Mouse (Mus musculus) hindbrain, embryonic 15.5 days (tissue): ENCODE results near the gene Cap1. TPM values are rescaled to one million over a fixed set of nuclear protein-coding genes. Genes with fewer than 3 reads are reported as not detected.

ENCODE experiments used
- ATAC-seq: fragments of 200-750 bp; cut with Nextera tagmentation; 2 replicates; pipeline ENCODE4 v1.8.0; 2017; ENCODE audit warnings: low read depth, moderate number of reproducible peaks, moderate TSS enrichment; ENCODE audit not compliant: low FRiP score
- H3K27ac ChIP-seq: fragments of 300-500 bp; sonication (generic); replicated peaks from 2 replicates; pipeline ENCODE4 v1.5.1; 2015; ENCODE audit warnings: mild to moderate bottlenecking, inconsistent platforms
- H3K27me3 ChIP-seq: fragments of 300-500 bp; sonication (generic); 2 replicates; pipeline ENCODE4 v1.6.1; 2015; ENCODE audit warnings: control low read depth, inconsistent platforms
- H3K36me3 ChIP-seq: fragments of 300-500 bp; sonication (generic); 2 replicates; pipeline ENCODE4 v1.6.1; 2015; ENCODE audit warnings: control low read depth, inconsistent platforms
- H3K4me1 ChIP-seq: fragments of 300-500 bp; sonication (generic); replicated peaks from 2 replicates; pipeline ENCODE4 v1.6.1; 2015; ENCODE audit warnings: control low read depth, inconsistent platforms
- H3K4me2 ChIP-seq: fragments of 300-500 bp; sonication (generic); 2 replicates; pipeline ENCODE4 v1.6.1; 2015; ENCODE audit warnings: moderate library complexity, mild to moderate bottlenecking, inconsistent platforms
- H3K4me3 ChIP-seq: fragments of 300-500 bp; sonication (generic); 2 replicates; pipeline ENCODE4 v1.5.1; 2015; ENCODE audit warnings: mild to moderate bottlenecking, inconsistent platforms
- H3K9ac ChIP-seq: fragments of 300-500 bp; sonication (generic); 2 replicates; pipeline ENCODE4 v1.6.1; 2015; ENCODE audit warnings: inconsistent platforms
- H3K9me3 ChIP-seq: fragments of 300-500 bp; sonication (generic); 2 replicates; pipeline ENCODE4 v1.6.1; 2016; ENCODE audit warnings: control low read depth, inconsistent platforms
- WGBS: fragments of 180-500 bp; shearing (Covaris S2); methylation state at CpG from one replicate; pipeline ENCODE4 v1.1.7; 2015; 5-methylcytosine and 5-hydroxymethylcytosine counted together
- polyA plus RNA-seq: library from polyadenylated mRNA; unstranded; fragments of >200 nt; fragmentation: Nextera tagmentation; extraction: Ambion mirVana; gene quantifications from 2 replicates; pipeline ENCODE4 v1.2.1, GENCODE M21; 2015

Gene Cap1
- 67.8 and 72.8 TPM in 2 replicates for polyA plus RNA-seq

DNA sequence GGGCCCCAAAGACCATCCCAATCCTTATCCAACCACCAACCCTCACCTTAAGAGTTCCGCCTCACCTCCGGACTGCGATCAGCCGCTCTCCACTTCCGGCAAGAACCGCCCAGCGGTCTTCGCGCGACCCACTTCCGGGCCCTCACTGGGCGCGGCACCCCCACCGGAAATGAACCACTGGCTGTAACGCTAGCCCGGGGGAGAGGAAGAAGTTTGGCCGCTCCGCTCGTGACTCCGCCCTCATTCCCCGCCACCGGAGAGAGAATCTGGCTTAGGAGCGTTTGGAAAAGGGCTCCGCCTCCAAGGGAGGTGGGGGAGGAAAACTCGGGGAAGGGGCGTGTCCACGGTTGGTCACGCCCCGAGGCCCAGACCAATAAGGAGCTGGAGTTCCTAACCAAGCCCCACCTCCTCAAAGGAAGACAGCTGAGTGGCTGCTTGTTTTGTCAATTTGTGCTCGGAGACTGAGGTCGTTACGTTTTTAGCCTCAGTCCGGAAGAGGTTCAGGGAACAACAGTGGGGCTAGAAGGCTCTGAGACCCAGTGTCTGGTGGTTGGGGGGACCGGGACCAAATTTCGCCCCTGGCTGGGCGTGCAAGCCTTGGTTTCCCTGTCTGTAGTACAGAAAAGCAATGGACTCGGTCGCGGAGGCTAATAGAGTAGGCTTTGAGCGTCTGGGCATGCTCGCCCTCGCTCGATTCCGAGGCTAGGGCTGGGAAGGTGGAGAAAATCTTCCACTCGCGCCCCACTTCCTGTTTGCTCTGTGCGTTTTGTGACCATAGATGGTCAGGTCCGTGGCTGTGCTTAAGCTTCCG, at the start of gene Cap1:
Gene Cap1 (minus strand): TSS at position 289 of the 811 bp plus-strand sequence.
- Histone ChIP-seq H3K9ac (peak within 1 kb of the TSS; percentile 83), H3K27ac (peak within 1 kb of the TSS; percentile 100)

DNA sequence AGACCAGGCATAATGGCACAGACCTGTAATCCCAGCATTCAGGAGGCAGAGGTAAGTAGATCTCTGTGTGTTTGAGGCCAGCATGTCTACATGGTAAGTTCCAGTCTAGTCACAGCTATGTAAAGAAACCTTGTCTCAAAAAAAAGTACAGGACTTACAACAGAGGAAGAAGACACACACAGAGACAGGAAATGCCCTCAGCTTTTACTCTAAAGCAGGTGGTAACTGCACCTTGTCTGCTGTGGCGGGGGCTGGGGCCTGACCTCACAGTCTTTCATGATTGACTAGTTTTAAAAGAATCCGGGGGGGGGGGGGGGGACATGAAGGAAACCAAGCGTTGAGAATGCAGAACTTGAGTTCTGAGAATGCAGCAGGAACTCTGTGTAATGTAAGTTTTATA, 48.0 kb upstream of the Cap1 start:
- Histone ChIP-seq H3K4me3 (no peak overlapping the region), H3K27me3 (no peaks in the 10 kb centered on the region), H3K36me3 (no peaks in the 10 kb centered on the region), H3K4me1 (no peaks in the 10 kb centered on the region), H3K9me3 (no peaks in the 10 kb centered on the region), H3K9ac (no peak overlapping the region), H3K27ac (no peak overlapping the region), H3K4me2 (no peak overlapping the region)
- WGBS: 59% methylated on average over 3 of the region's 3 CpGs
- no peak for ATAC-seq

More for the DNA sequence above, at the start of gene Cap1:
- H3K9me3 ChIP-seq: no peaks in the 10 kb centered on the region
- H3K27me3 ChIP-seq: no peaks in the 10 kb centered on the region
- peak within 1 kb of the TSS; percentile 79 for H3K4me3 ChIP-seq
- H3K4me1 ChIP-seq: peaks cover 47% of the 10 kb centered on the region
- peak; percentile 96 for ATAC-seq
- no peaks in the 10 kb centered on the region for H3K36me3 ChIP-seq
- H3K4me2 ChIP-seq: peak within 1 kb of the TSS; percentile 87
- under 1% methylated on average over 49 of the region's 49 CpGs for WGBS

DNA sequence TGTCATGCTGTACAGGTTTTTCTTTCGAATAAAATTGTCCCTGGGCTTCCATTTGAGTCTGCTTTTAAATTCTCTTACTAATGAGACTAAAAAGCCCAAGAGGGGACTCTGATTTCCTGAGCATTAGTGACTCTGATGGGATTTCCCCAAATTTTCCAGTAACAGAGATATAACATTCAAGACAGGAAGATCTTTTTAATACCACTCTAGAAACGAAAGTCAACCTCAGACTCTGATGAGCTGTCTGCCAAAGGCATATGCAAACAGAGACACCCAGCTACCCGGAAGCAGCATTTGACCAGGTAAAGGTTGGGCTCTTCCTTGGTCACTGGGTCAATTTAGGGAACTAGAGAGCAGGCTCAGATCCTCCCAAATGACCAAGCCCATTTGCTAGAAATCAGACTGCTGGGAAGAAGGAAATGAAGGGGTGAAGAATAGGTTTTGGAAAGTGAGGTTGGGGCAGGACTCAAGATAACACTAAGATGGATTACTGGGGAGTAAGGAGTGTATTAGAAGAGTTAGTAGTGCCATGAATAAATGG, 47.3 kb upstream of the Cap1 start:
- Histone ChIP-seq H3K4me3 (no peak overlapping the region), H3K9ac (no peak overlapping the region), H3K36me3 (no peaks in the 10 kb centered on the region), H3K4me2 (no peak overlapping the region), H3K9me3 (no peaks in the 10 kb centered on the region), H3K4me1 (no peaks in the 10 kb centered on the region), H3K27me3 (no peaks in the 10 kb centered on the region), H3K27ac (no peak overlapping the region)
- WGBS: 81% methylated on average over 3 of the region's 3 CpGs
- ATAC-seq: no peak

DNA sequence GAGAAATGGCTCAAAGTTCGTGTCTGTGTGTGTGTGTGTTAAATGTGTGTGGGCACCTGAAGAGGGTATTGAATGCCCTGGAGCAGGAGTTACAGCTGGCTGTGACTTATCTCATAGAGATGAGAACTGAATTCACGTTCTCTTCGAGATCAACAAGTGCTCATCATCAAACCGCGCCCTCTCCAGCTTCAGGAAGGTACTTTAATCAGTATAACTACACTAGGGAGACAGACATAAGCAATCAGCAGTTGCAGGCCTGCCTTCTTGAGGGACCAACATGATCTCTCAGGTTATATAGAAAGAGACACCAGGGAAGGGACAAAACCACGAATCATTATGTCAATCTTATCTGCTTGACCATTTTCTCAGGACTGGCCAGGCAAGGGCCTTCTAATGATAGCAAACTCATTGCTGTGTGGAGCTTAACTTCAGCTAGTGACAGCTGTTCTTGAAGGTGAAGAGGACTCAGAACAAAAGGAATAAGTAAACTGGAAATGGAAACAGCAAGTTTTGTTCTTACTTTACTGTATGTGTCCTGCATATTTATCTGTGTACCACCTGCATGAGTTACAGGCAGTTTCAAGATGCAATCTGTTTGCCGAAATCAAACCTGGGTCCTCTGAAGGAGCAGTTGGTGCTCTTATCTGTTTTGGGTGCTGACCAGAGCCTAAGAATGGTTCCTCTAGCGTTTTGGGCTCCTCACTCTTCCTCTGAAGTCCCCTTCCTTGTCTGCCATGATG, 46.6 kb upstream of the Cap1 start:
- no peak overlapping the region for H3K4me3 ChIP-seq
- no peak overlapping the region for H3K9ac ChIP-seq
- H3K36me3 ChIP-seq: no peaks in the 10 kb centered on the region
- ATAC-seq: no peak
- 80% methylated on average over 8 of the region's 8 CpGs for WGBS
- no peak overlapping the region for H3K27ac ChIP-seq
- H3K4me1 ChIP-seq: no peaks in the 10 kb centered on the region
- H3K27me3 ChIP-seq: no peaks in the 10 kb centered on the region
- H3K4me2 ChIP-seq: no peak overlapping the region
- H3K9me3 ChIP-seq: no peaks in the 10 kb centered on the region

DNA sequence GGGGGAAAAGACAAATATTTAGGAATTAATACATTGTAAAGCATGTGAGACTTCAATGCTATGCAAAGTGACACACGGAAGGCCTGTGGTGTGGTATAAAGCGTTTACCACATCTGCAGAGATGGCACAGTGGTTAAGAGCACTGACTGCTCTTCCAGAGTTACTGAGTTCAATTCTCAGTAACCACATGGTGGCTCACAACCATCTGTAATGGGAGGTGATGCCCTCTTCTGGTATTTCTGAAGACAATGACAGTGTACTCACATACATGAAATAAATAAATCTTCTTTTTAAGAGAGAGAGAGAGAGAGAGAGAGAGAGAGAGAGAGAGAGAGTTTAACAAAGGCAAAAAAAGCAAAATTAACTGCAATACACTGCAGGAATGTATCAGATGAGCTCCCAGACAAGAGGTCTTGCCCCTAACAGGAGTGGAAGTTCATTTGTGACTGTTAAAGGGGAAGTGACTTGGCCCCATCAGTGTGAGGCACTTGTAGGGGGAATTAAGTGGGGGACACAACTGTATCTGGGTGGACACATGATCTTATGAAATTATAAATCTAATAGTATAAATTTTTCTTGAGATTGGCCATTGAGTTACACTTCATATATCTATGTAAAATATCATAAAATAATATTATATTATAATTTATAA, 45.2 kb upstream of the Cap1 start:
- Histone ChIP-seq H3K4me3 (no peak overlapping the region), H3K4me2 (no peak overlapping the region), H3K36me3 (no peaks in the 10 kb centered on the region), H3K9me3 (no peaks in the 10 kb centered on the region), H3K4me1 (no peaks in the 10 kb centered on the region), H3K27ac (no peak overlapping the region), H3K9ac (no peak overlapping the region), H3K27me3 (no peaks in the 10 kb centered on the region)
- ATAC-seq: no peak
- WGBS: 89% methylated on average over 2 of the region's 2 CpGs

DNA sequence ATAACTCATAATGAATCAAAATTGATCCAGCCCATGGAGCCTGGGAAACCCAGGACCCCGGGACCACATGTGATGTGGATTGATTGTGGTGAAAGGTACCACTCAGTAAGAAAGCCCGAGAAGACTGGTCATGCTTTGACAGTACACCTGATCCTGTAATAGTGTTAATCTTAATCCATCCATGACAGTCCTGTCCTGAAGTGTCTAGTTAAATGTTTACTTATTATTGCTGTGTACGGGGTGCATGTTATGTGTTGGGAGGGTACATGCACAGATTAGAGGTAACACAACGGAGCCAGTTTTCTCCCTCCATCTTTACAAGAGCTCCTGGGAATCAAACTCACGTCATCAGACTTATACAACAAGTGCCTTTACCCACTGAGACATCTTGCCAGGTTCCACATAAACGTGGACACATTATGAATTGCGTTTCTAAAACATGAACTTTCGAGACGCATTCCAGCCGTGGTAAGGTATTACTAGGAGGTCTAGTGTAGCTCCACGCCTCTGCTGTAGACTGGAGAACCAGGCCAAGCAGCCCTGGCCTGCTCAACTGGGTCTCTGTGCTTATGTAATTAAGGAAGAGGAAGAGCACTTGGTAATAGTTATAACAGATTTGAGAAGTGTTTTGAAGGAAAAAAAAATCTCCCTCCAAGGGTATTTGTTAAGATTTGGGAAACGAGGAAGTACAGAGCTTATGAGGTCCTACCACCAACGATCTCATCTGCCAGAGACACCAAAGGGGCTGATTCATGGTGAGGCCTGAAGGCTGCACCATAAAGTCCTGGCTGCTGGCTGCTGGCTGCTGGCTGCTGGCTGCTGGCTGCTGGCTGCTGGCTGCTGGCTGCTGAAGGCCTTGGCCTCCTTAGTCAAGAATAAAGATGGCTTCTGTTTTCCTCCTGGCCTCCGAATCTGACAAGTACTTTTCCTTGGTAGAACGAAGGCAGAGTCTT, 37.8 kb upstream of the Cap1 start:
- no peaks in the 10 kb centered on the region for H3K36me3 ChIP-seq
- H3K27ac ChIP-seq: no peak overlapping the region
- H3K4me1 ChIP-seq: no peaks in the 10 kb centered on the region
- 91% methylated on average over 15 of the region's 15 CpGs for WGBS
- no peak overlapping the region for H3K9ac ChIP-seq
- no peak overlapping the region for H3K4me3 ChIP-seq
- no peaks in the 10 kb centered on the region for H3K9me3 ChIP-seq
- H3K4me2 ChIP-seq: no peak overlapping the region
- ATAC-seq: no peak
- H3K27me3 ChIP-seq: no peaks in the 10 kb centered on the region

DNA sequence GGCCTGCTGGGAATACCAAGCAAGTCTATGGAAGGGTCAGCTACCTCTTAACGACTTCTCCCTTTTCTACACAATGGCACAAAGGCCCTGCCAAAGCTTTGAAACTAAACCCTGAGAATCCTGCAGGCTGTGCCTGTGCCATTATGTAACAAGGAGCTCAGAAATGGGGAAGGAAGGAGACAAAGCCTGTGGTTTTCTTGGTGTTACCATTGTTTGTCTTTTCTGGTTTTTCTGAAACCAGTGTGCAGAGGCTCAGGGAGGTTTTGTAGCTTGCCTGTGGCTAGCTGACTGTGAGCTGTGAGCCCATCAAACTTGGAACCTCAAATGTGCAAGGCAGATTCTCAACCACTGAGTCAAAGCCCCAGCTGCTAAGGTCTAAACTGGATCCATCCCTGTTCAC, 37.0 kb upstream of the Cap1 start:
- Histone ChIP-seq H3K27ac (no peak overlapping the region), H3K4me1 (no peaks in the 10 kb centered on the region), H3K9me3 (no peaks in the 10 kb centered on the region), H3K4me2 (no peak overlapping the region), H3K9ac (no peak overlapping the region), H3K27me3 (no peaks in the 10 kb centered on the region), H3K4me3 (no peak overlapping the region), H3K36me3 (no peaks in the 10 kb centered on the region)
- WGBS: 0% methylated on average over 1 of the region's 1 CpGs
- ATAC-seq: no peak

DNA sequence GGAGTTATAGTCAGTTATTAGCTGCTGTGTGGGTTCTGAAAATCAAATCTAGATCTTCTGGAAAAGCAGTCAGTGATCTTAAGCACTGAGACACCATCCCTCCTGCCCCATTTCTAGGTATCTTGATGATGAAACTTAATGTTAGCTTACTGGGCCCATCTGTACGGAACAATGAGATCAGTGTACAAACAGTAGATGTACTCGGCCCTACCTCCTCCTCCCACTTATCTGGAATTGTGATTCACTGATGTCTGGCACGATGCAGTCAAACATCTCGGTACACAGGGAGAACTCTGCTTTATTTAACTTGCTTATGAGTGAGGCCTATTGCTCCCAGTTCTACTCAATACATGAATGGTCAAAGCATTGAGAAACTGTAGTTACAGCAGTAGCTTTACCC, 30.1 kb upstream of the Cap1 start:
- WGBS: 91% methylated on average over 4 of the region's 4 CpGs
- Histone ChIP-seq H3K27me3 (no peaks in the 10 kb centered on the region), H3K9me3 (no peaks in the 10 kb centered on the region), H3K9ac (no peak overlapping the region), H3K27ac (no peak overlapping the region), H3K36me3 (no peaks in the 10 kb centered on the region), H3K4me1 (no peaks in the 10 kb centered on the region), H3K4me3 (no peak overlapping the region), H3K4me2 (no peak overlapping the region)
- ATAC-seq: no peak

DNA sequence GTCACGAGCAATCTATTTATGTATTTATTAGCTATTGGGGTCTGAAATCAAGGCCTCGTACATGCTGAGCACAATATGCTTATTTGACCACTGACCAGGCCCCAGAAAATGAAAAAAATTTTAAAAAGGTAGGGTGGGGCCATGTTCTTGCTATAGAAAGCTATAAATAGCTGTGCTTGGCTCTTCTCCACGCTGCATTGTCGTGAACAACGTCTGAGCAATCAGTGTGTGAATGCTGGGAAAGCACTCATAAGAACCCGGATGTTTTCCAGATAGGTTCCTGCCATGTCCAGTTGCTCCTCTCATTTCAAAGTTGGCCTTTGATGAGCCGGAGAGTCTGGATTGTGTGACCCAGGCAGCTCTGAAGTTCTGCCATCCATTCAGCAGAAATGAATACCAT, 28.3 kb upstream of the Cap1 start:
- Histone ChIP-seq H3K27me3 (no peaks in the 10 kb centered on the region), H3K9me3 (no peaks in the 10 kb centered on the region), H3K4me2 (no peak overlapping the region), H3K4me1 (0 out of 2 replicates have a peak, but pooled peaks cover 3% of the 10 kb centered on the region), H3K36me3 (no peaks in the 10 kb centered on the region), H3K4me3 (no peak overlapping the region), H3K9ac (no peak overlapping the region), H3K27ac (no peak overlapping the region)
- ATAC-seq: no peak
- 74% methylated on average over 7 of the region's 7 CpGs for WGBS

DNA sequence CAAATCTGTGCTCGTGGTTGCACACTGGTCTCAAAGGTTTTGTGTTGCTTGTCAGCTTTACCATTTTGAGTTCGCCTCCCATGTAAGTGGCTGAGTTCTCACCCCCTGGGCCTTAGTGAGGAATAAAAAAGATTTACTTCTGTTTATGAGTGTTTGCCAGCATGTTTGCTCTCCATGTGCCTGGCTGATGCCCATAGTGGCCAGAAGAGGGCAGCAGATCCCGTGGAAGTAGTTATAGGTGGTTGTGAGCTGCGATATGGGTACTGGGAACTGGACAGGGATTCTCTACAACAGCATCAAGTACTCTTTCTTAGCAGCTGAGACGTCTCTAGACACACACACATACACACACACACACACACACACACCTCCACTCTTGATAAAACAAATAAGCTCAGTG, 26.8 kb upstream of the Cap1 start:
- Histone ChIP-seq H3K9ac (no peak overlapping the region), H3K4me3 (no peak overlapping the region), H3K4me2 (no peak overlapping the region), H3K9me3 (no peaks in the 10 kb centered on the region), H3K27me3 (no peaks in the 10 kb centered on the region), H3K27ac (no peak overlapping the region), H3K4me1 (0 out of 2 replicates have a peak, but pooled peaks cover 7% of the 10 kb centered on the region), H3K36me3 (no peaks in the 10 kb centered on the region)
- WGBS: 80% methylated on average over 5 of the region's 5 CpGs
- ATAC-seq: no peak

DNA sequence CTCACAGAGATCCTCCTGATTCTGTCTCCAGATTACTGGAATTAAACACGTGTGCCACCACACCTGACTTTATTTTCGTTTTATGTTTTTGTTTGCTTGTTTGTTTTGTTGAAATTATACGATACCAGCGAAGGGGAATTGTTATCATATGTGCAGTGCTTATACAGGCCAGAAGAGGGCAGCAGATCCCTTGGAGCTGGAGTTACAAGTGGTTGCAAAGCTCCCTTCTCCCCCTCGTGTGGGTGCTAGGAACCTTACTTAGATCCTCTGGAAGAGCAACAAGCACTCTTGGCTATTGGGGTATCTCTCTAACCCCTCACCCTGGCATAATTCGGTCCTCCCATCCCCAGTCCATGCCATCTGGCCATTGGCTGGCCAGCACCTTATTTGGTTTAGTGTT, 24.7 kb upstream of the Cap1 start:
- no peaks in the 10 kb centered on the region for H3K27me3 ChIP-seq
- WGBS: 51% methylated on average over 6 of the region's 6 CpGs
- no peak overlapping the region for H3K27ac ChIP-seq
- no peak overlapping the region for H3K4me3 ChIP-seq
- H3K9me3 ChIP-seq: no peaks in the 10 kb centered on the region
- H3K9ac ChIP-seq: no peak overlapping the region
- 0 out of 2 replicates have a peak, but pooled peaks cover 7% of the 10 kb centered on the region for H3K4me1 ChIP-seq
- no peak overlapping the region for H3K4me2 ChIP-seq
- no peak for ATAC-seq
- H3K36me3 ChIP-seq: no peaks in the 10 kb centered on the region
